Mouse (Mus musculus): Measurements from ENCODE around the gene Efna5.

GRCm38 (mm10) chr17:62739993-62740392, 141.1 kb downstream of the Efna5 start:
- TF ChIP-seq CTCF (conservative IDR thresholded peaks at IDR 0.05; ENCODE audit: insufficient read depth, insufficient read length, low read depth, low read length) (no peak), POLR2A (IDR thresholded peaks at IDR 0.05; ENCODE audit: low read depth, low read length) (no peak)
